Mouse (Mus musculus): ENCODE measurements at regions not wholly inside any gene's neighbourhood (a gene's known extent, or its start where the extent isn't known, plus 50 kb on each side); places are given as distances from the start of the nearest gene placed in this dataset.

GRCm38 (mm10) chr2:92524346-92524905 is 64.1 kb upstream of the Slc35c1 start:
- no peak for TF ChIP-seq CTCF (IDR thresholded peaks at IDR 0.05; ENCODE audit: extremely low read depth, insufficient read depth, low read length)
- TF ChIP-seq POLR2A (IDR thresholded peaks at IDR 0.05; ENCODE audit: extremely low read depth, insufficient read depth, low read length), result no peak

All from cortical plate, adult 2 months (tissue).